In the genomic region with DNA sequence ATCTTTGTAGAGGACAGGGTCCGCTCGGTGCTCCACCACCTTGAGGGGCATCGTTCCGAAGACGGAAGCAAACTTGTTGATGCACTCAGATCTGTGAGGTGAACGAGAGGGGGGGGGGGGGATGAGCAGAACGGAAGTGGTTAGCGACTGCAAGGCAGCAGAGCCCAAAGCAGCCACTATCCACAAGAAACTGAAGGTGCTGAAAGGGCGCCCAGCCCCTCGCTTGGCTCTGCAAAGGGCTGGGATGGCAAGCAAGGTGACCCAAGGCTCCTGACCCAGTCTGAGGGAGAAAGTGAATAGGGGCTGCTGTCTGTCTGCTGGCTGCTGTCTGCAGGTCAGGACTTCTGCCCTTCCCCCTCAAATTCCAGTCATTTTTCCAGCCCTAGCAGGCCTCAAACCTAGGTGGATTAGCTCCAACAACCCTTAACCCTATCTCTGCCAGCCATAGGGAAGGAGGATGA, we compare ENCODE assay signal across 12 mouse cellular contexts. TPM values are rescaled to one million over a fixed set of nuclear protein-coding genes. Genes with fewer than 3 reads are reported as not detected.
DNase-seq lines count a peak whose midpoint lies in the region; ATAC-seq and TF ChIP-seq lines count a peak whose summit lies in the region.
"Had no signal": no experiment of that assay in that cellular context is flagged by ENCODE, and none has a peak within 500 bp of the region (broad histone marks: within the 10 kb centered on the region; RNA-seq: fewer than 3 reads in every experiment).

No protein-coding gene starts in this region.

- no peaks in the 10 kb centered on the region for H3K27me3 ChIP-seq in kidney, adult 2 months (replicated peaks; ENCODE audit: control insufficient read depth, insufficient read depth, low read length)
- H3K27me3 ChIP-seq in limb, embryonic 13.5 days: no peaks in the 10 kb centered on the region
- H3K27me3 ChIP-seq: hindbrain, embryonic 12.5 days had no signal

- H3K4me1 ChIP-seq in kidney, adult 2 months (ENCODE audit: control insufficient read depth, insufficient read depth, low read length): no peaks in the 10 kb centered on the region
- H3K4me1 ChIP-seq in limb, embryonic 13.5 days: peaks cover 21% of the 10 kb centered on the region

- no peaks in the 10 kb centered on the region for H3K9me3 ChIP-seq in limb, embryonic 13.5 days
- H3K9me3 ChIP-seq: hindbrain, embryonic 12.5 days had no signal

- H3K9ac ChIP-seq in limb, embryonic 13.5 days: no peak overlapping the region; the same call in 1 of the 2 replicates
- H3K9ac ChIP-seq: hindbrain, embryonic 12.5 days had no signal

- H3K27ac ChIP-seq in kidney, adult 2 months (ENCODE audit: insufficient read depth, low read depth, low read length): no peak overlapping the region
- H3K27ac ChIP-seq in limb, embryonic 13.5 days: peak overlapping the region; percentile 52
- H3K27ac ChIP-seq: hindbrain, embryonic 12.5 days; left cerebral cortex, adult 2 months had no signal

- TF ChIP-seq POLR2A in kidney, adult 2 months (IDR thresholded peaks at IDR 0.05; ENCODE audit: low read depth, low read length): no peak

- no peaks in the 10 kb centered on the region for H3K36me3 ChIP-seq in kidney, adult 2 months (ENCODE audit: control insufficient read depth, insufficient read depth, low read length)
- H3K36me3 ChIP-seq in limb, embryonic 13.5 days: peaks cover 22% of the 10 kb centered on the region

- no peak for TF ChIP-seq CTCF in kidney, adult 2 months (conservative IDR thresholded peaks at IDR 0.05; ENCODE audit: insufficient read depth, insufficient read length, low read depth, low read length)

- peak; percentile 85 for ATAC-seq in CD4-positive, CD25-positive, alpha-beta regulatory T cell, adult 4 months
- ATAC-seq in limb, embryonic 13.5 days (ENCODE audit: low FRiP score, low read depth): no peak; the same call in 1 of the 2 replicates

- no peak overlapping the region for H3K4me3 ChIP-seq in kidney, adult 2 months (ENCODE audit: insufficient read depth, low read depth, low read length)
- no peak overlapping the region for H3K4me3 ChIP-seq in limb, embryonic 13.5 days
- H3K4me3 ChIP-seq: erythroblast, embryonic 14.5 days; hindbrain, embryonic 12.5 days; left cerebral cortex, adult 2 months had no signal

- DNase-seq in kidney, adult 2 months: peak; percentile 14
- DNase-seq in kidney, adult 9 months: no peak
- DNase-seq in embryo, embryonic 9.5 days (ENCODE audit: extremely low spot score): peak; percentile 75
- no peak for DNase-seq in frontal cortex, postnatal 25 days (ENCODE audit: low spot score in 2 of 2)
- DNase-seq in adrenal gland, adult 18-20 months (ENCODE audit: low spot score in 2 of 2): no peak
- no peak for DNase-seq in right cerebral cortex, postnatal 14 days

- peak overlapping the region; percentile 39 for H3K4me2 ChIP-seq in limb, embryonic 13.5 days (replicated peaks)
- H3K4me2 ChIP-seq: hindbrain, embryonic 12.5 days had no signal

- whole genome bisulfite sequencing in kidney, adult 2 months: 57% methylated on average over 10 of the region's 10 CpGs
- WGBS in limb, embryonic 13.5 days: 42% methylated on average over 10 of the region's 10 CpGs

RNA-seq across cellular contexts. Expression of a gene that starts 54.0 kb away (rescaled TPM):
- polyA plus RNA-seq in kidney, adult 2 months (2012; rRNA removed): 0.13 and 0.14 TPM in 2 replicates
- not detected for polyA plus RNA-seq in CD4-positive, CD25-positive, alpha-beta regulatory T cell, adult 4 months (2017; shearing (Covaris generic))
- polyA plus RNA-seq in limb, embryonic 13.5 days (2015; fragmentation: Nextera tagmentation; extraction: Ambion mirVana): 2.5 and 2.6 TPM in 2 replicates
- under 1 TPM; 0.40 to 0.48 TPM for total RNA-seq in adrenal gland, adult 18-20 months (2021)
- total RNA-seq: megakaryocyte-erythroid progenitor cell, adult 5-6 weeks had no signal

Comparison
In these comparisons a context has a peak if more than half of its experiments do, and no peak if none do; other contexts are left out.
1. DNase-seq: peak in kidney, adult 2 months (single experiment) and embryo, embryonic 9.5 days (single experiment); none in kidney, adult 9 months (single experiment), frontal cortex, postnatal 25 days (0 of 2), adrenal gland, adult 18-20 months (0 of 2) and right cerebral cortex, postnatal 14 days (single experiment).